Mouse (Mus musculus) heart, embryonic 14.5 days (tissue): ENCODE measurements around the gene Brca1. TPM values are rescaled to one million over a fixed set of nuclear protein-coding genes. Genes with fewer than 3 reads are reported as not detected.

ENCODE experiments used
- ATAC-seq: fragments of 200-750 bp; cut with Nextera tagmentation; 2 replicates; pipeline ENCODE4 v1.8.0; 2017; ENCODE audit warnings: low read depth, moderate TSS enrichment; ENCODE audit not compliant: insufficient number of reproducible peaks, insufficient read depth, low FRiP score
- H3K27ac ChIP-seq, 2 experiments: fragments of 200-500 bp in 1 of 2; fragments of 300-500 bp in 1 of 2; sonication (generic) in 1 of 2; replicated peaks in 1 of 2; 2 replicates each; pipeline ENCODE4 v1.5.1; 2012 to 2014; ENCODE audit warnings: low read depth in 2 of 2, low read length in 2 of 2, control low read depth in 1 of 2, mild to moderate bottlenecking in 1 of 2, mixed read lengths in 1 of 2; ENCODE audit not compliant: control insufficient read depth in 1 of 2, insufficient read depth in 1 of 2
- H3K27me3 ChIP-seq: fragments of 300-500 bp; sonication (generic); 2 replicates; pipeline ENCODE4 v1.6.1; 2014; ENCODE audit warnings: mild to moderate bottlenecking, low read length, control low read depth; ENCODE audit not compliant: control insufficient read depth, insufficient read depth
- H3K36me3 ChIP-seq: fragments of 300-500 bp; sonication (generic); 2 replicates; pipeline ENCODE4 v1.6.1; 2014; ENCODE audit warnings: mild to moderate bottlenecking, control low read depth, low read length, mixed read lengths; ENCODE audit not compliant: control insufficient read depth, insufficient read depth
- H3K4me1 ChIP-seq, 2 experiments: fragments of 200-500 bp in 1 of 2; fragments of 300-500 bp in 1 of 2; sonication (generic) in 1 of 2; 2 replicates each; pipeline ENCODE4 v1.6.1; 2012 to 2014; ENCODE audit warnings: low read length in 2 of 2, control low read depth in 1 of 2, mixed read lengths in 1 of 2; ENCODE audit not compliant: control insufficient read depth in 2 of 2, insufficient read depth in 2 of 2
- H3K4me2 ChIP-seq: fragments of 300-500 bp; sonication (generic); 2 replicates; pipeline ENCODE4 v1.6.1; 2014; ENCODE audit warnings: mild to moderate bottlenecking, low read length
- H3K4me3 ChIP-seq, 2 experiments: fragments of 200-500 bp in 1 of 2; fragments of 300-500 bp in 1 of 2; sonication (generic) in 1 of 2; 2 replicates each; pipeline ENCODE4 v1.5.1; 2012 to 2014; ENCODE audit warnings: low read length in 2 of 2, mild to moderate bottlenecking in 2 of 2, control low read depth in 1 of 2, low read depth in 1 of 2, moderate library complexity in 1 of 2; ENCODE audit not compliant: control insufficient read depth in 1 of 2, insufficient read depth in 1 of 2
- H3K9ac ChIP-seq: fragments of 300-500 bp; sonication (generic); 2 replicates; pipeline ENCODE4 v1.6.1; 2014; ENCODE audit warnings: mild to moderate bottlenecking, low read length
- H3K9me3 ChIP-seq: fragments of 300-500 bp; sonication (generic); 2 replicates; pipeline ENCODE4 v1.6.1; 2016; ENCODE audit warnings: low read length, control low read depth; ENCODE audit not compliant: control insufficient read depth
- WGBS: fragments of 180-500 bp; shearing (Covaris S2); extraction: QIAGEN DNeasy Blood & Tissue Kit; methylation state at CpG from one replicate; pipeline ENCODE4 v1.1.7; 2014; 5-methylcytosine and 5-hydroxymethylcytosine counted together
- polyA plus RNA-seq: library from polyadenylated mRNA; unstranded; fragments of >200 nt; fragmentation: Nextera tagmentation; extraction: Ambion mirVana; gene quantifications from 2 replicates; pipeline ENCODE4 v1.2.1, GENCODE M21; 2014

Gene Brca1
- polyA plus RNA-seq, 1 experiment from 2014 or later = 8.3 TPM

DNA sequence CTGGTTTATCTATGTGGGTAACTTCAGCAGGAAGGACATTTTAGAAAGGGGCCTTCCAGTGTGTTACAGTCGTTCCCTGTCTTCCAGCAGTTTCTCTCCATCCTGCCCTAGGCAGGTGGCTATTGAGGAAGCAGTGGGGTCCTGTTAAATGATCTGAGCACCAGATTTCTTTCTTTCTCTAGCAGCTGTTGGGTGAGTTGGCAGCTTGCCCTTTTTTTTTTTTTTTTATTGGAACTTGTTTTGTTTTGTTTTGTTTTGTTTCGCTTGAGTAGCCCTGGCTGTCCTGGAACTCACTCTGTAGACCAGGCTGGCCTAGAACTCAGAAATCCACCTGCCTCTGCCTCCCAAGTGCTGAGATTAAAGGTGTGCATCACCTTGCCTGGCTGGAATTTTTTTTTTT lies 5.2 kb upstream of the Brca1 start:
- 79% methylated on average over 2 of the region's 2 CpGs for WGBS
- Histone ChIP-seq H3K27me3 (no peaks in the 10 kb centered on the region), H3K27ac (no peak overlapping the region), H3K9ac (no peak overlapping the region), H3K4me3 (no peak overlapping the region), H3K4me1 (peaks cover 0 to 16% of the 10 kb centered on the region in 2 experiments; a peak in 3 of 4 replicates), H3K9me3 (no peaks in the 10 kb centered on the region), H3K36me3 (peaks cover 70% of the 10 kb centered on the region), H3K4me2 (no peak overlapping the region)
- no peak for ATAC-seq

DNA sequence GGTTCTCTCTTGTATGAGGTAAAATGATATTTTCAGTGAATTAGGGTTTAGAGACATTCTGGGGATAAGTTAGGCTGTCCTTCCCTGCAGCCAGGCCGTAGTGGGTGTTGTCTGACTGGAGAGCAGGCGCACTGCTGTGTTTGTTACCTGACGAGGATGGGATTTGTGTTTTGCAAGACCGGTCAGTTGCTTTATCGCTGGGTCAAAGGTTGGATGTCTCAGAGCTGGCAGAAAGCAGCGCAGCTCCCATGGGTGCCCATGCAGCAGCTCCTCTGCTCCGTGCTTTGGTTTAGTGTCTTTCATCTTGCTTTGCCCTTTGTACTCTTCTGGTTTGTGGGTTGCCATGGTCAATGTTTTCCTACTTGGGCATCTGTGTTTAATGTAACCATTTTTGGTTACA lies 4.8 kb upstream of the Brca1 start:
- Histone ChIP-seq H3K4me2 (no peak overlapping the region), H3K4me1 (peaks cover 0 to 16% of the 10 kb centered on the region in 2 experiments; a peak in 3 of 4 replicates), H3K36me3 (peaks cover 66% of the 10 kb centered on the region), H3K9ac (no peak overlapping the region), H3K27ac (no peak overlapping the region), H3K27me3 (no peaks in the 10 kb centered on the region), H3K9me3 (no peaks in the 10 kb centered on the region), H3K4me3 (no peak overlapping the region)
- 94% methylated on average over 7 of the region's 7 CpGs for WGBS
- ATAC-seq = no peak

DNA sequence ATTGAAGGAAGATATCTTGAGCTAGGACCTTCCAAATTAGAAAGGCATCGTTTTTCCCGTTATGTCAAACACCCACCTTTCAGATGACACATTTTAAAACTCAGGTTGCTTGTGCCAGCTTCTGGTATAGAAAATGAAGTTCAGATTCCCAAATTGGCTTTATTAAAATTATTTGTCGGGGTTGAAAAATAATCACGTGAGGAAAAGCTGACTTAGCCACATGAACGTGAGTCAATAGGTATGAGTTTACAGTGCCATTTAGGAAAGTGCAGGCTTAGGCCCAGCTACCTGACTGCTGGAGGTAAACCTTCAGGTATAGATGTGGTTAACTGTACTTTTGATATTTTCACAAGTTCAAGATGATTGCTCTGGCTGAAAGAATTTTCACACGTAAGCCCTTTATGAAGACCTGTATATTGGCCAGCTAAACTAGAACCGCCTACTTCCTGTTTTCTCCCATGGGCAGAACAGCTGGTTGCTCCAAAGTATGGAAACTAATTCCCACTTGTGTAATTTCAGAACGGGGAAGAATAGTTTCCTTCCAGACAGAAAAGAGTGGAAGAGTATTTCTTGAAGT lies 1.7 kb upstream of the Brca1 start:
- H3K4me1 ChIP-seq = peaks cover 2 to 23% of the 10 kb centered on the region in 2 experiments; a peak in 3 of 4 replicates
- H3K9ac ChIP-seq = peak overlapping the region; percentile 87
- H3K36me3 ChIP-seq = peaks cover 35% of the 10 kb centered on the region
- ATAC-seq = no peak
- peak overlapping the region; percentile 87 to 90 for H3K27ac ChIP-seq
- 17% methylated on average over 8 of the region's 8 CpGs for WGBS
- no peaks in the 10 kb centered on the region for H3K9me3 ChIP-seq
- H3K4me2 ChIP-seq = peak overlapping the region; percentile 75
- no peaks in the 10 kb centered on the region for H3K27me3 ChIP-seq
- H3K4me3 ChIP-seq = peak overlapping the region; percentile 72 to 84

DNA sequence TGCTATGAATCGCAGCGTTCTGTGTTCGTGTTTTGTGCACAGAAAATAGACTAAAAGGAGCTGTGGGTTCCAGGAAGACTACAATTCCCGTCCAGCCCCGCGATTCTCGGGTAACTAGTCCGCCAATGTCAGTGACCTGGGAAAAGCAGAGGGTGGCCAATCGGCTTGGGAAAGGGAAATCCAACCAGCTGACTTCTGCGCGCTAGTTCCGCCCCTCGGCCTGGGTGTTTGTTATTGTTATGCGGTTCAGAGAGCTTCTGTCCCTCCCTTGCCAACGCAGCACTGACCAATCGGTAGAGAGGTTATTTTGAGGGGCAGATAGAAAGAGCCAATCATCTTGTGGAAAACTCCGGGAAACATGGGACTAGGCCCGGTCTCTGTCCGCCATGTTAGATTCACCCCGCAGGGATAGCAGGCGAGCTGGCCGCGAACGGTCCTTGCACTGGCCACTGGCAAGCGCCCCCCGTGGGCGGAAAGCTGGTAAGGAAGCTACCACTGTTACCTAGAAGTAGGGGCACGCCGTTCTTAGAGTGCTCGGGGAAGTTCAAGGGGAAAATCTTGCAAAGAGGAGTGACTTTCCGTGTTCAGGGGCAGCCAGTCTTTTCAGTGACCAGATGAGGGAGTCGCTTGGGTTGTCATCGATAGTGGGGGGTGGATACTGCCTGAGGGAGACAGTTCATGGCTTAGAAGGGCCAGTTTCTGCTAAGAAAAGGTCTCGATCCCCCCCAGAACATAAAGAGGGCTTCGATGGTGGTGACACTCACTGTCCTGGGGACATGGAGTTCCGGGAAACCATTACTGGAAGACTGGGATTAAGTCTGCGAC lies 933 bp upstream of the Brca1 start:
- WGBS = under 1% methylated on average over 37 of the region's 37 CpGs

DNA sequence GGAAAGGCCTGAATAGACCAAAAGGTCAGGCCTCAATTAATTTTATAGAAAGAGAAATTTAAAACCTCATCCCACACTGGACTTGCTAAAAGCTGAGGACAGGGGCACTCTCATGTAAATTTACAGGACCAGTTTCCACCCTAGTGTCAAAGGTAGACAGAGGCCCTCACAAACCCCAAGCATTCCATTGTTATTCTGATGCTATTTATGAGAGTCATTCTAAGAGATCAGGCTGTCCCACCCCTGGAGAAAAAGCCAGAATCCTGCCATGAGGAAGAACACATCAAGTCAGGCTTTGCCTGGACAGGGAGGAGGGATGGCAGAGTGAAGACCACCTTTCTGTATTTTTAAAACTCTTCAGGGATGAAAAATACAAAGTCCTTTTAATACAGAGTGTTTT lies 3.2 kb downstream of the Brca1 start:
- Histone ChIP-seq H3K27ac (no peak overlapping the region), H3K27me3 (no peaks in the 10 kb centered on the region), H3K9me3 (no peaks in the 10 kb centered on the region), H3K4me1 (peaks cover 2 to 12% of the 10 kb centered on the region in 2 experiments; a peak in 2 of 4 replicates), H3K4me2 (no peak overlapping the region), H3K36me3 (peaks cover 14% of the 10 kb centered on the region), H3K9ac (no peak overlapping the region), H3K4me3 (no peak overlapping the region)
- ATAC-seq = no peak

More for the DNA sequence above, 933 bp upstream of the Brca1 start:
- peak overlapping the region; percentile 77 for H3K4me2 ChIP-seq
- no peaks in the 10 kb centered on the region for H3K9me3 ChIP-seq
- H3K4me1 ChIP-seq = peaks cover 2 to 23% of the 10 kb centered on the region in 2 experiments; a peak in 3 of 4 replicates
- H3K27ac ChIP-seq = peak overlapping the region; percentile 87 to 97
- no peaks in the 10 kb centered on the region for H3K27me3 ChIP-seq
- peaks cover 33% of the 10 kb centered on the region for H3K36me3 ChIP-seq
- peak overlapping the region; percentile 87 for H3K9ac ChIP-seq
- H3K4me3 ChIP-seq = peak overlapping the region; percentile 72 to 84
- ATAC-seq = peak; percentile 97

DNA sequence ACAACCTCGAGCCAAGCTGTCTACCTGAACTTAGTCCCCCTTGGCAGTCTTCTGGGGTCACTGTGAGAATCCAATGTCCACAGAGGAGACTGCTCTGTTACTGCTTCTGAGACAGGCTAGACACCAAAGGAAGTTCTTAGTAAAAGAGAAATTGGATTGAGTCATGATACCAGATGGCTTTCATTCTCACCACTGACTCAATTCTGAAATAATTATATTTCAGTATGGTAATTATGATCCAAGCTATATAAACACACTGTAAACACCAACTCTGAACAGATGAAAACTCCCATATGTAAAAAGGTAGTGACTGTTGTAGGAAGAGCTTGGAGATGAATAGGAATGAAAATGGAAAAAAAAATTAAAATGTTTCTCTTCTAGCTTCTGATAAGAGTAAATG lies 7.6 kb downstream of the Brca1 start:
- H3K4me3 ChIP-seq = no peak overlapping the region
- no peaks in the 10 kb centered on the region for H3K27me3 ChIP-seq
- H3K27ac ChIP-seq = no peak overlapping the region
- 81% methylated on average over 1 of the region's 1 CpGs for WGBS
- ATAC-seq = no peak
- no peaks in the 10 kb centered on the region for H3K9me3 ChIP-seq
- 0 out of 4 replicates have a peak, but pooled peaks cover 0 to 4% of the 10 kb centered on the region in 2 experiments for H3K4me1 ChIP-seq
- no peak overlapping the region for H3K4me2 ChIP-seq
- H3K36me3 ChIP-seq = peaks cover 22% of the 10 kb centered on the region
- H3K9ac ChIP-seq = no peak overlapping the region

DNA sequence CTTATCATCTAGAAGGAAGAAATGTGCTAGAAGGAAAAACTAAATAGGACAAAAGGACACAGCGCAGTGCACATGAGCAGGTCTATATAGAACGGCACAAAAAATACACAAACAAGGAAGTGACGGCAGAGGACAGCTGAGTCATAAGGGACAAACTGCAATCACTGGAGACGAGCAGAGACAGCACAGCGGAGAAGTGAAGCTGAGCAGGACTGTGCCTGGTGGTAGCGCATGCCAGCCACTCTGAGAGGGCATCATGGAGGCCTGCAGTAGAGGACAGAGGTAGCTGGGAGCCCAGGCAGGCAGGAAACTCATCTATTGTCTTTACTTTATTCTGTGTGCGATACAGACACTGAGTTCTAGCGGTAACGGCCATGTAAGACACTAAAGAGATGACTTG lies 8.2 kb downstream of the Brca1 start:
- no peak overlapping the region for H3K4me3 ChIP-seq
- no peak overlapping the region for H3K4me2 ChIP-seq
- H3K9me3 ChIP-seq = no peaks in the 10 kb centered on the region
- H3K9ac ChIP-seq = no peak overlapping the region
- H3K27me3 ChIP-seq = no peaks in the 10 kb centered on the region
- peaks cover 23% of the 10 kb centered on the region for H3K36me3 ChIP-seq
- WGBS = 81% methylated on average over 9 of the region's 9 CpGs
- 0 out of 4 replicates have a peak, but pooled peaks cover 0 to 4% of the 10 kb centered on the region in 2 experiments for H3K4me1 ChIP-seq
- H3K27ac ChIP-seq = no peak overlapping the region
- ATAC-seq = no peak
